Mouse (Mus musculus) intestine, postnatal 0 days (tissue): ENCODE data around the gene Lmcd1. TPM values are rescaled to one million over a fixed set of nuclear protein-coding genes. Genes with fewer than 3 reads are reported as not detected.

Source experiments
- ATAC-seq: fragments of 200-750 bp; cut with Nextera tagmentation; 2 replicates; pipeline ENCODE4 v1.8.0; 2017; ENCODE audit warnings: mild to moderate bottlenecking, moderate TSS enrichment, moderate library complexity
- H3K27ac ChIP-seq: fragments of 300-500 bp; sonication (generic); 2 replicates; pipeline ENCODE4 v1.5.1; 2014; ENCODE audit warnings: mild to moderate bottlenecking, low read depth, low read length, moderate library complexity
- H3K27me3 ChIP-seq: fragments of 300-500 bp; sonication (generic); replicated peaks from 2 replicates; pipeline ENCODE4 v1.6.1; 2014; ENCODE audit warnings: low read length, mixed read lengths; ENCODE audit not compliant: control insufficient read depth, insufficient read depth
- H3K36me3 ChIP-seq: fragments of 300-500 bp; sonication (generic); 2 replicates; pipeline ENCODE4 v1.6.1; 2014; ENCODE audit warnings: mild to moderate bottlenecking, moderate library complexity; ENCODE audit not compliant: control insufficient read depth, insufficient read depth
- H3K4me1 ChIP-seq: fragments of 300-500 bp; sonication (generic); replicated peaks from 2 replicates; pipeline ENCODE4 v1.6.1; 2014; ENCODE audit warnings: antibody characterized with exemption, low read length, mixed read lengths; ENCODE audit not compliant: control insufficient read depth, insufficient read depth
- H3K4me2 ChIP-seq: fragments of 300-500 bp; sonication (generic); replicated peaks from 2 replicates; pipeline ENCODE4 v1.6.1; 2014; ENCODE audit warnings: low read depth, mild to moderate bottlenecking, moderate library complexity
- H3K4me3 ChIP-seq: fragments of 300-500 bp; sonication (generic); 2 replicates; pipeline ENCODE4 v1.5.1; 2014; ENCODE audit warnings: low read depth, low read length
- H3K9ac ChIP-seq: fragments of 300-500 bp; sonication (generic); 2 replicates; pipeline ENCODE4 v1.6.1; 2014; ENCODE audit warnings: mild to moderate bottlenecking, low read depth, low read length
- H3K9me3 ChIP-seq: fragments of 300-500 bp; sonication (generic); 2 replicates; pipeline ENCODE4 v1.6.1; 2016; ENCODE audit warnings: mixed run types; ENCODE audit not compliant: control insufficient read depth
- CTCF ChIP-seq: sonication (generic); IDR thresholded peaks from 2 replicates; pipeline ENCODE4 v1.5.1; 2016; ENCODE audit warnings: low read depth, mild to moderate bottlenecking, control low read depth, antibody characterized with exemption, moderate library complexity
- WGBS: fragments of 180-500 bp; shearing (Covaris S2); extraction: QIAGEN DNeasy Blood & Tissue Kit; methylation state at CpG from one replicate; pipeline ENCODE4 v1.1.7; 2014; 5-methylcytosine and 5-hydroxymethylcytosine counted together
- polyA plus RNA-seq: library from polyadenylated mRNA; unstranded; fragments of >200 nt; fragmentation: Nextera tagmentation; extraction: Ambion mirVana; gene quantifications from 2 replicates; pipeline ENCODE4 v1.2.1, GENCODE M21; 2015

Gene Lmcd1
- polyA plus RNA-seq, 1 experiment from 2014 or later = 8.0 TPM

DNA sequence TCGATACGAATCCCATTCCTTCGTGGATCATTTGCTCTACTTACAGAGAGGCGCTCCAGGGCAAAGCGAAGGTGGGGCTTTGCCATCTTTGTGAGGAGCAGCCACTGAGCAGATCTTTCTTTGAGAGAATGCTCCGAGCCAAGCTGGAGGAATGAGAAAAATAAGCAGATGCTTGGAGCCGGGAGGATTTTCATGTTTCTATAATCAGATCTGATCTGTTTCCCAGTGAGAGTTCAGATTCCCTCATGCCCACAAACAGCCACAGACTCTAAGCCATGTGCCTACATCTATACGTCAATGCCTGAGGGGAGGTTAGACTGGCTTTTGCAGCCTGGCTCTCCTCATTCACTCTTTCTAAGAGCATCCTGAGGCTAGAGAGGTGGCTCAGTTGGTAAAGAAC is 87.1 kb downstream of the Lmcd1 start:
- Histone ChIP-seq H3K27ac (no peak overlapping the region), H3K27me3 (no peaks in the 10 kb centered on the region), H3K4me2 (no peak overlapping the region), H3K36me3 (no peaks in the 10 kb centered on the region), H3K9ac (no peak overlapping the region), H3K4me1 (no peaks in the 10 kb centered on the region), H3K9me3 (no peaks in the 10 kb centered on the region), H3K4me3 (no peak overlapping the region)
- no peak for ATAC-seq
- 83% methylated on average over 8 of the region's 8 CpGs for WGBS
- TF ChIP-seq CTCF = no peak

DNA sequence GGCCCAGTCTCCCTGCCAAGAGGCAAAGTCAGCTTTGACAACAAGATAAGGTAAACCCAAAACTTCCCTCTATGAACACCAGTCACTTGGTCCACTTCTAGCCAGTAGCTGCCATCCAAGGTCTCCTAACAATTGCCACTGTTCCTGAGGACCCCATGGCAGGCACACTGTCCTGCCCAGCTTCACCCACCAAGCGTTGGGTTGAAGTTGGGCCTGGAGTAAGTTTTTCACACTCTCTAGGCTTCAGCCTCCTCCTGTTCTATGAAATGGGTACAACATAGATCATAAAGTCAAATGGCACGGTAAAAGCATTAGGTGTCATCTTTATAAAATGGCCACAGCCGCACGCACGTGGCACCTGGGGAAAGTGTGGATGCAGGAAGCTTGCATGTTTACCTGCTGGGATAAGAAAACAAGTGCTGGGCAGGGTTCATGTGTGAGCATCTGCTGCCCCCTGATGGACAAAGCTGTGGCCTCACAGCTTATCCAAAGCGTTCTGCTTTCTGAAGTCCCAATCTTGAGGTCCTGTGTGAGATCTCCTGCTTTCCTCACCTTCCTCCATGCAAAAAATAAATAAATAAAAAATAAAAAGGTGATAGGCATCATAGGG is 88.9 kb downstream of the Lmcd1 start:
- no peaks in the 10 kb centered on the region for H3K4me1 ChIP-seq
- TF ChIP-seq CTCF = peak; percentile 88
- ATAC-seq = 0 out of 2 replicates have a peak, but pooled peaks have one; percentile 43
- H3K4me2 ChIP-seq = no peak overlapping the region
- no peaks in the 10 kb centered on the region for H3K36me3 ChIP-seq
- H3K27me3 ChIP-seq = no peaks in the 10 kb centered on the region
- H3K9ac ChIP-seq = no peak overlapping the region
- 30% methylated on average over 6 of the region's 6 CpGs for WGBS
- H3K4me3 ChIP-seq = no peak overlapping the region
- no peak overlapping the region for H3K27ac ChIP-seq
- no peaks in the 10 kb centered on the region for H3K9me3 ChIP-seq

DNA sequence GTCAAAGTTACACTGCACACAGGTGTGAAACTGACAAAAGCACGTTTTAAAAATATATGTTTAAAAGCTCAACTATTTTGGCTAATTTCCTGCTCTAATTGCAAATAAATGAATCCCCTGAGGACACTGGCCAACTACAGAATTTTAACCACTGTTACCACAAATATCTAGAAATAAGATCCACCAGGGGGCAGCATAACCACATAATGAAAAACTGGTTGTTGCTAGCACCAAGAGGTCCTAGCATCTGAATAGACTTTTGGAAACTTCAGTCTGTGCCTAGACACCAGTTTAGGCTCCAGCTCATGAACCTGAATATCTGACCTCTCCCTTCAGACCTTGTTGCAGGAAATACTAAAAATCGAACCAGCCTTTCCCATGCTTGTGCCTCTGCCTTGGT is 91.0 kb downstream of the Lmcd1 start:
- no peaks in the 10 kb centered on the region for H3K36me3 ChIP-seq
- no peak overlapping the region for H3K27ac ChIP-seq
- TF ChIP-seq CTCF = peak; percentile 69
- no peaks in the 10 kb centered on the region for H3K27me3 ChIP-seq
- no peak overlapping the region for H3K4me2 ChIP-seq
- H3K9ac ChIP-seq = no peak overlapping the region
- H3K4me3 ChIP-seq = no peak overlapping the region
- ATAC-seq = no peak
- 42% methylated on average over 2 of the region's 2 CpGs for WGBS
- no peaks in the 10 kb centered on the region for H3K4me1 ChIP-seq
- H3K9me3 ChIP-seq = no peaks in the 10 kb centered on the region

DNA sequence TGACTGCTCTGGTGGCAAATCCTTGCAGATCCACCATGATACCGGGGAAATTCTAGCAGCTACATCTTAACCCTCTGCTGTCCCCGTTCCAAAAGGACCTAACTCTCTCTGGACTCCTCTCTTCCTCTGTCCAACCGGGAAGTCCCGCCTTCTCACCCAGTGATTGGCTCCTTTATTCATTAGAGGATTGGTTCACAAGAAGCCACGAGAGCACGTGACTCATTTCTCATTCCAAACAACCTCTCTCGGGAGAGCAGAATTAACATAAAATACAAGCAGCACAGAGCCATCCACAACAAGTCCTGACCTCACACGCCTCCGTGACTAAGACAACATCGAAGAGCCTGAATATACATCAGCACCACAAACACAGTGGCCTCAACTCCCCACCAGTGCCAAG is 91.7 kb downstream of the Lmcd1 start:
- no peaks in the 10 kb centered on the region for H3K9me3 ChIP-seq
- H3K9ac ChIP-seq = no peak overlapping the region
- H3K4me3 ChIP-seq = no peak overlapping the region
- 83% methylated on average over 10 of the region's 10 CpGs for WGBS
- no peaks in the 10 kb centered on the region for H3K4me1 ChIP-seq
- ATAC-seq = no peak
- TF ChIP-seq CTCF = no peak
- H3K27ac ChIP-seq = no peak overlapping the region
- H3K4me2 ChIP-seq = no peak overlapping the region
- H3K36me3 ChIP-seq = no peaks in the 10 kb centered on the region
- H3K27me3 ChIP-seq = no peaks in the 10 kb centered on the region

DNA sequence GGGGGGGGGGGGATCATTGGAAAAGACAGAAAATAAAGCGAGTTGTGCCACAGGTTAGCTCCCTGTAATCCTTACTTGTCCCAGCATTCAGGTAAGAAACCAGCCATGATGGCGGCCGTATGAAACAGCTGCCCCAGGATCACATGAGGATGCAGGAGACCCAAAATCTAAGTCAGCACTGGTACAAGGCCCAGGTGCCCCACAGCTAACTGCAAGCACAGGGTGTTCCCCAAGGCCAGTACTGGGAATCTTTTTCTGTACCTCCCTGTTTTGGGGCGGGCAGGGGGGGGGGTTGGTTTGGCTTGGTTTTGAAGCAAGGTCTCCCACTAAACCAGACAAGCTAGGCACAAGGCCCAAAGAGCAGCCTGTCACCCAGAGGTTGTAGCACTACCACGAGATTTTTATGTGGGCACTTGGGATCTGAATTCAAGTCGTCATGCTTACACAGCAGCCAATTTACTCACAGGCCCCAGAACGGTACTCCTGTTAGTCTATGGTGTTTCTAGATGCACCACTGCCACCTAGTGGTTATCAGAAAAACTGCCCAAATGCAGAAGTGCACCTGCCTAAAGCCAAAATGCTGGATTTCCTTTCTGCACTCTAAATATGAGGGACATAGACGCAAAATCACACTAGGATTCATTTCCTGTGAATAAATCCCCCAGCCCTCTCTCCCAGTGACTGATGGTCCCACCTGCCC is 100.5 kb downstream of the Lmcd1 start:
- no peaks in the 10 kb centered on the region for H3K9me3 ChIP-seq
- H3K27me3 ChIP-seq = no peaks in the 10 kb centered on the region
- no peaks in the 10 kb centered on the region for H3K4me1 ChIP-seq
- no peak overlapping the region for H3K27ac ChIP-seq
- TF ChIP-seq CTCF = peak; percentile 86
- 40% methylated on average over 8 of the region's 8 CpGs for WGBS
- H3K4me2 ChIP-seq = no peak overlapping the region
- ATAC-seq = peak; percentile 47; the same call in 1 of the 2 replicates
- no peak overlapping the region for H3K4me3 ChIP-seq
- H3K9ac ChIP-seq = no peak overlapping the region
- no peaks in the 10 kb centered on the region for H3K36me3 ChIP-seq

DNA sequence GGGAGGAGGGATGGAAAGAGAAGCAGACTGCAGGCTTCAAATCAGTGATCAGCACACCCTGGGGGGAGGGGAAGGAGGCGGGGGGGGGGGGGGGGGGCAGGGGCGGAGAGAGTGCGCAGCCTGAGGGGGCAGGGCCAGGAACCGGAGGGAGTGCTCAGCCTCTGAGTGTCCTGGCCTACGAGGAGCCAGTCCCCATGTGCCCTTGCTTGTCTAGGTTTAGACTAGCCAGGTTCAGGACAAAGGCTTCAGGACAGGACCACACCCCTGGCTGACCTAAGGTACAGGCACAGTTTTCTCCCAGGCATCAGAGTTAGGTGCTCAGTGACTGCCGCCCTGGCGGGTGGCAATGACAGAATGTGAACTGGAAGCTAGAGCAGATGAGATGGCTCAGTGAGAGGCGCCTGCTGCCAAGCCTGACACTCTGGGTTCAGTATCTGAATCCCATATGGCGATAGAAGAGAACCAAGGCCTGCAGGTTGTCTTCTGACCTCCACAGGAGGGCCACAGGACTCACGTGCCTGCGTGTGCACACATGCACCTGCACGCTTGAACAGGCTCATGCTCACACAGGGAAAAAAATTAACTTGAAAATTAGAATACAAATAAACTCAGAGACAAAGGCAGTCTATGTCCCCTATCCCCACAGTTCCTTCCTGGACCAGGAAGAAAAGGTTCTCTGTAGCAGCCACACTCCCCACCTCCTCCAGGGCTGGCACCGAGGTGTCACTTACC is 102.3 kb downstream of the Lmcd1 start:
- Histone ChIP-seq H3K36me3 (no peaks in the 10 kb centered on the region), H3K9ac (no peak overlapping the region), H3K4me2 (no peak overlapping the region), H3K27ac (no peak overlapping the region), H3K27me3 (no peaks in the 10 kb centered on the region), H3K4me1 (no peaks in the 10 kb centered on the region), H3K4me3 (no peak overlapping the region), H3K9me3 (no peaks in the 10 kb centered on the region)
- ATAC-seq = no peak
- WGBS = 56% methylated on average over 11 of the region's 13 CpGs
- no peak for TF ChIP-seq CTCF
